ENCODE assay signal across 9 mouse cellular contexts in the genomic region with DNA sequence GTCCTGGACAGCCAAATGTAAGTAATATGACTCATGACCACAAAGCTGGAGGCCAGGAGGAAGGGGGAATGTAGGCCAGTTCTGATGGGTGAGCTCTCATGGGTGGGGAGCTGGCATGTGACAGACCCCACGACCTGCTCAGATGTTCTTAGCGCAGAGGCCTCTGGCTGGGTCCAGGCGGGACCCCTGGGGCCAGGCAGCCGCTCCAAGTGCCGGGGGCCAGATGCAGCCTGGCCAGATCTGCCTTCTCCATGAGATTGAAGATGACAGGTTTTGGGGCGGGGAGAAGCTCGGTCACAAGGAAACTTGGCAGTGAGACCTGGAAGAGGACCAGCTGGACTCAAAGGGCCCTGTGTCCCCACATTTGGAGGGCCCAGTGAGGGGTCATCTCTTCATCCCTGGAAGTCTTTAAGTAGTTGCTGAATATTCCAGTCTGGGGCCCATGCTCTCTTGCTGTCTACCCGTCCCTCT.
DNase-seq lines count a peak whose midpoint lies in the region; ATAC-seq and TF ChIP-seq lines count a peak whose summit lies in the region.
"Had no signal": no experiment of that assay in that cellular context is flagged by ENCODE, and none has a peak within 500 bp of the region (broad histone marks: within the 10 kb centered on the region; RNA-seq: fewer than 3 reads in every experiment).

No protein-coding gene starts in this region.

- no peaks in the 10 kb centered on the region for H3K36me3 ChIP-seq in heart, embryonic 10.5 days
- H3K36me3 ChIP-seq in forebrain, embryonic 15.5 days = no peaks in the 10 kb centered on the region
- H3K36me3 ChIP-seq in stomach, postnatal 0 days (ENCODE audit: control insufficient read depth, insufficient read depth, low read length) = no peaks in the 10 kb centered on the region
- no peaks in the 10 kb centered on the region for H3K36me3 ChIP-seq in thymus, adult 2 months (ENCODE audit: control insufficient read depth, insufficient read depth, low read length)
- H3K36me3 ChIP-seq: limb, embryonic 13.5 days had no signal

- TF ChIP-seq CTCF in stomach, postnatal 0 days (IDR thresholded peaks at IDR 0.05; ENCODE audit: low read depth) = no peak
- no peak for TF ChIP-seq CTCF in thymus, adult 2 months (IDR thresholded peaks at IDR 0.05; ENCODE audit: borderline replicate concordance, control insufficient read depth, extremely low read depth, insufficient read depth, low read length, poor library complexity)

- peaks cover 6% of the 10 kb centered on the region; the same call in 1 of the 2 replicates for H3K27me3 ChIP-seq in heart, embryonic 10.5 days (ENCODE audit: insufficient read depth, poor library complexity, severe bottlenecking)
- no peaks in the 10 kb centered on the region for H3K27me3 ChIP-seq in forebrain, embryonic 15.5 days
- H3K27me3 ChIP-seq in stomach, postnatal 0 days (ENCODE audit: control insufficient read depth, insufficient read depth, low read length) = no peaks in the 10 kb centered on the region
- no peaks in the 10 kb centered on the region for H3K27me3 ChIP-seq in thymus, adult 2 months (ENCODE audit: control insufficient read depth, insufficient read depth, low read length)
- H3K27me3 ChIP-seq: limb, embryonic 13.5 days had no signal

- no peak for TF ChIP-seq EP300 in stomach, postnatal 0 days (optimal IDR thresholded peaks at IDR 0.05)

- peak; percentile 33 to 40 for DNase-seq in heart, adult 18-20 months
- no peak for DNase-seq in heart, embryonic 10.5 days (ENCODE audit: low spot score)
- DNase-seq in MN1 (ENCODE audit: low spot score) = peak; percentile 69
- peak; percentile 49 to 63 for DNase-seq in layer of hippocampus, postnatal 10 days (ENCODE audit: low spot score in 2 of 2)
- no peak for DNase-seq in stomach, postnatal 0 days (ENCODE audit: low spot score)
- no peak for DNase-seq in thymus, adult 2 months

- H3K4me3 ChIP-seq in heart, embryonic 10.5 days = no peak overlapping the region
- H3K4me3 ChIP-seq in forebrain, embryonic 15.5 days = no peak overlapping the region
- no peak overlapping the region for H3K4me3 ChIP-seq in stomach, postnatal 0 days (ENCODE audit: low read depth, low read length)
- H3K4me3 ChIP-seq in thymus, adult 2 months (ENCODE audit: control insufficient read depth, insufficient read depth, low read length) = no peak overlapping the region
- H3K4me3 ChIP-seq: limb, embryonic 13.5 days had no signal

- 64% methylated on average over 8 of the region's 8 CpGs for WGBS in heart, embryonic 10.5 days
- WGBS in forebrain, embryonic 15.5 days = 39% methylated on average over 8 of the region's 8 CpGs
- WGBS in stomach, postnatal 0 days = 49% methylated on average over 8 of the region's 8 CpGs
- 90% methylated on average over 8 of the region's 8 CpGs for WGBS in thymus, adult 2 months

- H3K9ac ChIP-seq in forebrain, embryonic 15.5 days (replicated peaks) = no peak overlapping the region
- no peak overlapping the region for H3K9ac ChIP-seq in stomach, postnatal 0 days (ENCODE audit: low read length)

- TF ChIP-seq POLR2A in thymus, adult 2 months (IDR thresholded peaks at IDR 0.05; ENCODE audit: control insufficient read depth, extremely low read depth, insufficient read depth, low read length, poor library complexity) = no peak

- peak; percentile 56 for ATAC-seq in forebrain, embryonic 15.5 days (replicated peaks)
- ATAC-seq in stomach, postnatal 0 days (ENCODE audit: low FRiP score, low TSS enrichment) = no peak
- ATAC-seq in megakaryocyte, adult 5-6 weeks (ENCODE audit: poor library complexity, severe bottlenecking) = no peak

- no peak overlapping the region for H3K27ac ChIP-seq in heart, embryonic 10.5 days
- H3K27ac ChIP-seq in forebrain, embryonic 15.5 days (replicated peaks) = peak overlapping the region; percentile 77
- no peak overlapping the region for H3K27ac ChIP-seq in stomach, postnatal 0 days (replicated peaks)
- no peak overlapping the region for H3K27ac ChIP-seq in thymus, adult 2 months (ENCODE audit: control insufficient read depth, insufficient read depth, low read length)
- H3K27ac ChIP-seq: limb, embryonic 13.5 days had no signal

- H3K9me3 ChIP-seq in heart, embryonic 10.5 days = no peaks in the 10 kb centered on the region
- no peaks in the 10 kb centered on the region for H3K9me3 ChIP-seq in forebrain, embryonic 15.5 days
- H3K9me3 ChIP-seq in stomach, postnatal 0 days (ENCODE audit: control insufficient read depth, low read length) = no peaks in the 10 kb centered on the region
- H3K9me3 ChIP-seq: limb, embryonic 13.5 days had no signal

- H3K4me2 ChIP-seq in forebrain, embryonic 15.5 days (replicated peaks) = no peak overlapping the region
- 0 out of 2 replicates have a peak overlapping the region, but pooled peaks have one; percentile 5 for H3K4me2 ChIP-seq in stomach, postnatal 0 days (replicated peaks; ENCODE audit: low read depth)
- H3K4me2 ChIP-seq: limb, embryonic 13.5 days had no signal

- peaks cover 31% of the 10 kb centered on the region for H3K4me1 ChIP-seq in heart, embryonic 10.5 days
- peaks cover 35% of the 10 kb centered on the region for H3K4me1 ChIP-seq in forebrain, embryonic 15.5 days
- no peaks in the 10 kb centered on the region for H3K4me1 ChIP-seq in stomach, postnatal 0 days (replicated peaks; ENCODE audit: control insufficient read depth, insufficient read depth)
- H3K4me1 ChIP-seq in thymus, adult 2 months (replicated peaks; ENCODE audit: control insufficient read depth, insufficient read depth, low read length) = no peaks in the 10 kb centered on the region

Comparison
In these comparisons a context has a peak if more than half of its experiments do, and no peak if none do; other contexts are left out.
1. DNase-seq: peak in heart, adult 18-20 months (2 of 2), MN1 (single experiment) and layer of hippocampus, postnatal 10 days (2 of 2); none in heart, embryonic 10.5 days (single experiment), stomach, postnatal 0 days (single experiment) and thymus, adult 2 months (single experiment).